Mouse (Mus musculus) testis, adult 2 months (tissue): ENCODE data around the gene Pomgnt1.

Source experiments
- CTCF ChIP-seq: fragments of 200-500 bp; IDR thresholded peaks from 2 replicates; pipeline ENCODE4 v1.5.1; 2012; ENCODE audit warnings: low read depth, mild to moderate bottlenecking, inconsistent platforms, low read length, moderate library complexity; ENCODE audit not compliant: control insufficient read depth, insufficient read depth, insufficient replicate concordance
- POLR2A ChIP-seq: fragments of 200-500 bp; IDR thresholded peaks from 2 replicates; pipeline ENCODE4 v1.6.1; 2012; ENCODE audit warnings: low read depth, mild to moderate bottlenecking, inconsistent platforms, low read length, moderate library complexity; ENCODE audit not compliant: control insufficient read depth

DNA sequence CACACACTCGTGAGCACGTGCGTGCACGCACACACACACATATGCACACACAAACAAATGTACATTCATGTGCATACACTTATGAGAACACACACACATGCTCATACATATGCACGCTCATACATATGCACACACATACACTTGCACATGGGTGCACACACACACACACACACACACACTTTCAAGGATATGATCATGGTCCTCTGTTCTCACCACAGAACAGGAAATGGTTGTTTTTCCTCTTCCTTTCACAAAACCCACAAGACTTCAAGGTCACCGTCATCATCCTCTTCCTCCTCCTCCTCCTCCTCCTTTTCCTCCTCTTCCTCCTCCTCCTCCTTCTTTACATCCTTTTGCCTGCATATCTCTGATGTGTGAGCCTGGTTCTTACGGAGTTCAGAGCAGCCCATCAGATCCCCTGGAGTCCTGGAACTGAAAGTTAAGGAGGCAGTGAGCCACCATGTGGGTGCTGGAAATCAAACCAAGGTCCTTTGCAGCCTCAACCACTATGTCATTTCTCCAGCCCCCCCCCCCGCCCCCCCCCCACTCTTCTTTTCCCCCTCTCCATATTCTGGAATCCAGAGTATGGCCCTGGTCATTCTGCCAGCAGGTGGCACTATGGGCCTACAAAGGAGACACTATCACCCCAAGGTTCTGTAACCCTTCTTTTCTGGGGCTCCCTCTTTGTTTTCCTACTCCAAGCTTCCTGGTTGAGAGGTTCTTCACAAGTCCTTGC is 45.1 kb downstream of the Pomgnt1 start:
- TF ChIP-seq POLR2A: no peak
- no peak for TF ChIP-seq CTCF
